Mouse (Mus musculus): ENCODE measurements around the gene Gjd3. TPM values are rescaled to one million over a fixed set of nuclear protein-coding genes. Genes with fewer than 3 reads are reported as not detected.
A peak's percentile ranks its signal among the peaks of the same experiment; 100 is the strongest.
"Not testable (repeated sequence)": the region's sequence is repeated elsewhere in the genome, so short reads cannot be mapped to it uniquely, and the experiment has no call there.

Gjd3 gene
- polyA plus RNA-seq, 1 experiment from 2014 or later: 0.58 TPM

DNA sequence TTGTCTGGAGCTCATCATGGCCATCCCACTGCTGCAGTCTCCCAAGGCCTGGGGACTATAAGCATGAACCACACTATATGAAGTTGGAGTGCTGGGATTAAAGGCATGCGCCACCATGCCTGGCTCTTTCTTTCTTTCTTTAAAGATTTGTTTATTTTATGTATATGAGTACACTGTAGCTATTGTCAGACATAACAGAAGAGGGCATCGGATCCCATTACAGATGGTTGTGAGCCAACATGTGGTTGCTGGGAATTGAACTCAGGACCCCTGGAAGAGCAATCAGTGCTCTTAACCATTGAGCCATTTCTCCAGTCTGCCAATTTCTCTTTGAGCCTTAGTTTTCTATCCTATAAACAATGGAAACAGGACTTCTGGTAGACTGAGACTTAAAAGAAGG lies 49.0 kb downstream of the Gjd3 start:
- H3K36me3 ChIP-seq; H3K27ac ChIP-seq; H3K9me3 ChIP-seq; ATAC-seq; H3K4me2 ChIP-seq (replicated peaks); H3K4me3 ChIP-seq (replicated peaks); H3K9ac ChIP-seq (replicated peaks): not testable (repeated sequence)
- 81% methylated on average over 2 of the region's 2 CpGs for WGBS
- Histone ChIP-seq H3K4me1 (replicated peaks) (peaks cover 74% of the 10 kb centered on the region), H3K27me3 (peaks cover 23% of the 10 kb centered on the region)

- Histone ChIP-seq H3K27ac (no peak overlapping the region), H3K4me1 (replicated peaks) (peaks cover 74% of the 10 kb centered on the region), H3K36me3 (no peaks in the 10 kb centered on the region), H3K27me3 (peaks cover 20% of the 10 kb centered on the region), H3K9ac (replicated peaks) (no peak overlapping the region), H3K4me3 (replicated peaks) (no peak overlapping the region), H3K9me3 (no peaks in the 10 kb centered on the region), H3K4me2 (replicated peaks) (no peak overlapping the region)
- 59% methylated on average over 9 of the region's 9 CpGs for WGBS
- ATAC-seq: no peak
These were observed 49.7 kb downstream of the Gjd3 start for GRCm38 (mm10) chr11:98933151-98933550.

GRCm38 (mm10) chr11:98932293-98933091 lies 50.3 kb downstream of the Gjd3 start:
- 43% methylated on average over 19 of the region's 19 CpGs for WGBS
- Histone ChIP-seq H3K9ac (replicated peaks) (no peak overlapping the region; the same call in 1 of the 2 replicates), H3K4me1 (replicated peaks) (peaks cover 74% of the 10 kb centered on the region), H3K4me2 (replicated peaks) (0 out of 2 replicates have a peak overlapping the region, but pooled peaks have one; percentile 11), H3K9me3 (no peaks in the 10 kb centered on the region), H3K27ac (no peak overlapping the region), H3K4me3 (replicated peaks) (no peak overlapping the region), H3K36me3 (no peaks in the 10 kb centered on the region), H3K27me3 (peaks cover 20% of the 10 kb centered on the region)
- no peak for ATAC-seq

Other genes with a start within 250 kb of the Gjd3 start
- gene Thra, start 242.4 kb downstream of the Gjd3 start, polyA plus RNA-seq (2015; fragmentation: Nextera tagmentation; extraction: Ambion mirVana): 99.6 and 106 TPM in 2 replicates
- 1.2 and 1.9 TPM in 2 replicates for gene Nr1d1, start 207.7 kb downstream of the Gjd3 start, polyA plus RNA-seq (2015; fragmentation: Nextera tagmentation; extraction: Ambion mirVana)
- 34.2 and 34.5 TPM in 2 replicates for gene Msl1, start 187.5 kb downstream of the Gjd3 start, polyA plus RNA-seq (2015; fragmentation: Nextera tagmentation; extraction: Ambion mirVana)
- 52.6 and 57.6 TPM in 2 replicates for gene Casc3, start 178.1 kb downstream of the Gjd3 start, polyA plus RNA-seq (2015; fragmentation: Nextera tagmentation; extraction: Ambion mirVana)
- 4.7 and 5.8 TPM in 2 replicates for gene Rapgefl1, start 146.2 kb downstream of the Gjd3 start, polyA plus RNA-seq (2015; fragmentation: Nextera tagmentation; extraction: Ambion mirVana)
- 4.9 and 5.2 TPM in 2 replicates for gene Wipf2, start 119.4 kb downstream of the Gjd3 start, polyA plus RNA-seq (2015; fragmentation: Nextera tagmentation; extraction: Ambion mirVana)
- 10.6 and 11.3 TPM in 2 replicates for gene Cdc6, start 75.2 kb downstream of the Gjd3 start, polyA plus RNA-seq (2015; fragmentation: Nextera tagmentation; extraction: Ambion mirVana)
- 7.5 and 9.1 TPM in 2 replicates for gene Rara, start 55.2 kb downstream of the Gjd3 start, polyA plus RNA-seq (2015; fragmentation: Nextera tagmentation; extraction: Ambion mirVana)
- gene Top2a, start 41.2 kb upstream of the Gjd3 start, polyA plus RNA-seq (2015; fragmentation: Nextera tagmentation; extraction: Ambion mirVana): 118 and 125 TPM in 2 replicates
- gene Igfbp4, start 58.2 kb upstream of the Gjd3 start, polyA plus RNA-seq (2015; fragmentation: Nextera tagmentation; extraction: Ambion mirVana): 120 and 125 TPM in 2 replicates
- 0.10 and 0.16 TPM in 2 replicates for gene Tns4, start 106.3 kb upstream of the Gjd3 start, polyA plus RNA-seq (2015; fragmentation: Nextera tagmentation; extraction: Ambion mirVana)
- gene Ccr7, start 172.1 kb upstream of the Gjd3 start, polyA plus RNA-seq (2015; fragmentation: Nextera tagmentation; extraction: Ambion mirVana): not detected in 2 replicates
- gene Smarce1, start 248.0 kb upstream of the Gjd3 start, polyA plus RNA-seq (2015; fragmentation: Nextera tagmentation; extraction: Ambion mirVana): 370 and 402 TPM in 2 replicates